Mouse (Mus musculus) 3134 (cell line): ENCODE data around the gene Kif16b.
A peak's percentile ranks its signal among the peaks of the same experiment; 100 is the strongest.

Experiments
- DNase-seq: peaks from one replicate; pipeline ENCODE4 v3.0.0-alpha.2; 2011; ENCODE audit warnings: low spot score; ENCODE audit not compliant: insufficient read length; ENCODE audit errors: extremely low read depth

Kif16b gene

DNA sequence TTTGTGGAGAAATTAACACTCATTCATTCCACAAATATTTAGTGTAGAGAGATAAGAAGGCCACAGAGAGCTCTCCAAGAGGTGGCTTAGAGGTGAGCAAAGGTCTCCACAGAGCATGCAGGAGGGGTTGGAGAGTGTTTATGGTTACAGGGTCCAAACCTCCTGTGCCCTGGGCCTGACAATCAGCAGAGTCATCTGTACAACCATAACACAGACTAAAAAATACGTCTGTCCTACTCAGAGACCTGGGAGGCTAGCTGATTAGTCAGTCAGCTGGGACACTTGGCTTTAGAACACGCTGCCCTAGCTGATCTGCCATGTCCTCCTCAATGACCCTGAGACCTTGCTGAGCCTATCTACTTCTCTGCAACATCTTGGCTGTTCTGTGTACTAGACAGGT is 24.7 kb downstream of the Kif16b start:
- no peak for DNase-seq

DNA sequence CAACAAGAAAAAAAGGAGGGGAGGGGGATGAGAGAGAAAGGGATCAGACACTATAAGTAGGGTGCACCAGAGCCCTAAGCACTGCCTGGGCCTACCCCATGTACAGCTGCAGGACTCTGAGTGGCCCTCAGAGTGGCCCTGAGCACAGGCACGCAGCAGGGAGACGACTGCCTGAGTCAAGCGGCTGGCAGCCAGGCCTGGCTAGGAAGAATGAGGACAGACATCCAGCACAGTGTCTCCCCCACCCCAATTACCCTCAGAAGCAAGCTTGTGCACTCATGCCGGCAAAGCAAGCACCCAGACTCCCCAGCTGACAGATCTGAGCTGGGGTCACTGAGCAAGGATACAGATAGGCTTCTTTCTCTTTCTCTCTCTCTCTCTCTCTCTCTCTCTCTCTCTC is 25.4 kb downstream of the Kif16b start:
- no peak for DNase-seq

DNA sequence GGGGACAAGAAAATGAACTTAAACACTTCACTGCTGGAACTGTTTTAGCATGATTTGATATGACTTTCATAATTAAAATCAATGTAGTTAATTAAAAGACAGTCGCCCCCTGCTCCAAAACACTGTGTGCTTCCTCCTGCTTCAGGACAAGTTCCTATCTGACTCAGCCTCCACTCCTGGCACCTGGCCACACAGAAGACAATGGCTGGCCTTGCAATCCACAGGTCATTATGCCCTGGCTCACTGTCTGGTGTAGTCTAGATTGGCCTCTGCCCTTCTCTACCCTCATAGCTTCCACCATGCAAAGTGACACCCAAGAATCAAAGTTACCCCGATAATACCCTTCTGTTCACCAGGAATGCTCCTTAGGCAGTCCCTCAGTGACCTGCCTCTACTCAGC is 26.8 kb downstream of the Kif16b start:
- no peak for DNase-seq

DNA sequence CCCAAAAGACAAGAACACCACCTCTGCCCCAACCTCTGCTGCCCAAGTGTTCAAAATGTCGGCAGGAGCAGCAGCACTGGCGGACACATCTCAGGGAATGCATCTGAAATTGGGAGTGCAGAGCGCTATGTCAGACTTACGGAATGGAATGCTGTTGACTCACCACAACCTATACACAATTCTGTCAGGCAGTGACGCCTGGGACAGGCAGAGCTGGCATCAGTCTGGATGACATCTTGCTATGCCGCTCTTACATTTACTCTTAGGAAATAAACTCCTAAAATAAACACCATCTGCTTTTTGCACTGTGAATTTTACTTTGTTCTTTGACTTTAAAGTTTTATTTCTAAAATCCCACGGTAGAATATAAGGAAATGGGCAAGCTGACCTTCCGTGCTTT is 31.3 kb downstream of the Kif16b start:
- DNase-seq, result no peak

DNA sequence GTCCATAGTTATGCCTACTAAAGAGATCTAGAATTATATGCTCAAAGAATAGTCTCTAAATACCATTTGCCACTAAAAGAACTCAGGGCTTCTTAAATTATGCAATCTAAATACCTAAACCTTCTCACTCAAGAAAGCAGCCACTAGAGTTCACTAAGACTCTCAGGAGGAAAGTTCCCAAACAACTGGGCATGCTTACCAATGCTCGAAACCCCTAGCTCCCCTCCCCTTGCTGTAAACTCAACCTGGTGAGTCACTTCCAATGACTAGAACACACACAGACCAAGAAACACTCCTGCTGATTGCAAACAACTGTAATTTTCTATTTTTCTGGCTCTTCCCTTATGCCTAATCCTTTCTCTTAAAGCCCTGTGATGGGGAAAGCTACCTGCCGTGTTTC is 33.9 kb downstream of the Kif16b start:
- DNase-seq, result no peak

DNA sequence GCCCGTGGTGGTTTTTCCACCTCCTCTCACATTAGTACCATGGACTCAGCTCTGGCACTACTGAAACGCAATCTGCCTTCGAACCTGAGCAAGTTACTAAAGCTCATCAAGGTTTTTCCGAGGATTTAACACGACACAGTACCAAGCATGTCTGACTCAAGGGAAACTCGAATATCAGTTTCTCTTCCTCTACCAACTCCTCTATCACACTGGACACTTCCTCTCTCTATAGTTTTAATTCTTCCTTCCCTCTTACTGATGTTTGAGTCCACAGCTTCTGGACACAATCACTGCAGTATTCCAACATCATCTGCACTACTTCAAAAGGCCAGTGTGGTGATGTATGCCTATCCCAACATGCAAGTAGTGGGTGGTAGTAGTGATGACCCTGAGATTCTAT is 40.3 kb downstream of the Kif16b start:
- DNase-seq, result no peak

DNA sequence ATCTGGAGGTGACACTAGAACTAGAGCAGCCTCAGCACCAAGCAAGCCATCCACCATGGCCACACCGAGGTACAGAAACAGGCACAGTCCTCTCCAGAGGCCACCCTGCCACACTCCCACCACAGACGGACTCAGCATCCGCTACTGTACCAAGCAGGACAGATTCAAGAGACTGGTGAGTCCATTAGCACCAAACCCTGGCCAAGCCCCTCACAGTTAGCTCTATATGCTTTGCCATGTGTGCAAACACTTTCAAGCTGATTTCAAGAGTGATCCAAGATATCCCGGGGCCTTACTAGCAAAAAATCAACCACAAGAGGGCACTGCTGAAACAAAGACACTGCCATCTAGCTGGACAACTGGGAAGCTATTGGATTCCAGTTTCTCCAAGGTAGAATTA is 41.9 kb downstream of the Kif16b start:
- no peak for DNase-seq

DNA sequence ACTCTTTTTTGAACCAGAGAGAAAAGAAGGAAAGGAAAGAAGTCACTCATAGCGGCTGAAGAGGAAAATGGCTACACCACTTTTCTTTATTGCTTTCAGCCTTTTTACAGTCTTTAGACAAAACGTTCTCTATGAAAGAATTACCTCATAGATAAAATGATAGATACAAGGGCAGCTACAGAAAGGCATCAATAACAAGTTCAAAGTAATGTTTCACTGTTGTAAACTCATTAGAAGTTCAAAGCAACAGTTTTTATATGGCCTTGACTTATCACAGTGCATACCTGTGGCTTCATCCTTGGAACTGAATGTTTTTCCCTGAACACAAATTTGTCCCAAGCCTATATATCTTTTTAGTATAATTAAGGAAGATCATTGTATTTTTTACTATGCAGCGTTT is 62.6 kb downstream of the Kif16b start:
- DNase-seq, result no peak

DNA sequence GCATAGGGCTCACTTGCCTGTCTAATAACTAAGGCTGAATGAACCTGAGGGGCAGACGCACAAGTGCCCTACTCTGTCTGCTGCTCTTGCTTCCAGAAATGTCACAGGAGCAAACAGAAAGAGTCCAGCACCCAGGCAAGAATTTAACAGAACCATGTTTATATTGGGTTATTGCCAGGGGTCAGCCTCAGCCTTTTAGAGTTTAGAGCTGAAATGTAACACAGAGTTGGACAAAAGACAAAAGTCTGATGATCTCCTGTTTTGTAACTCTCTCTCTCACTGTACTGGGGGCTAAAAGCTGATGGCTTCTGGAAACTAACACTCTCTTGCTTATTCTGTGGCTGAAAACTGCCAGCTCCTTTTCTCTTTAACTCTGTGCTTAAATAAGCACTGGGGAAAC is 63.2 kb downstream of the Kif16b start:
- peak; percentile 17 for DNase-seq

DNA sequence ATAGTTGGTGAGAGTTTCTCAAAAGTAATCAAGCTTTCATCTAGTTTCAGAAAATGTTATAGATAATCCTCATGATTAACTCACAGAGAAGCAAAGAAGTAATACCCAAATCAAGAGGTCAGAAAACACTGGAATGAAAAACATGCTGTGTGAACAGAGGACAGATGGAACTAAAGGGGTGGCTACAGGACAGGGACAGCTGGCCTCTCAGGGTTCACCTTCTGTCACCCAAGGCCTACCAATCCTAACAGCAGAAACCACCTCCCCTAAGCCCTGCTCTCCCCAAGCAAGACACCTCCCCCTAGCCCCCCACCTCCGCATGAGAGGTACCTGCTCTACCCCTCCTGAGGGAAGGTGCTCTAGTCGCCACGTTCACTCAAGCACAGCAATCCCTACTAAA is 66.6 kb downstream of the Kif16b start:
- DNase-seq, result no peak

DNA sequence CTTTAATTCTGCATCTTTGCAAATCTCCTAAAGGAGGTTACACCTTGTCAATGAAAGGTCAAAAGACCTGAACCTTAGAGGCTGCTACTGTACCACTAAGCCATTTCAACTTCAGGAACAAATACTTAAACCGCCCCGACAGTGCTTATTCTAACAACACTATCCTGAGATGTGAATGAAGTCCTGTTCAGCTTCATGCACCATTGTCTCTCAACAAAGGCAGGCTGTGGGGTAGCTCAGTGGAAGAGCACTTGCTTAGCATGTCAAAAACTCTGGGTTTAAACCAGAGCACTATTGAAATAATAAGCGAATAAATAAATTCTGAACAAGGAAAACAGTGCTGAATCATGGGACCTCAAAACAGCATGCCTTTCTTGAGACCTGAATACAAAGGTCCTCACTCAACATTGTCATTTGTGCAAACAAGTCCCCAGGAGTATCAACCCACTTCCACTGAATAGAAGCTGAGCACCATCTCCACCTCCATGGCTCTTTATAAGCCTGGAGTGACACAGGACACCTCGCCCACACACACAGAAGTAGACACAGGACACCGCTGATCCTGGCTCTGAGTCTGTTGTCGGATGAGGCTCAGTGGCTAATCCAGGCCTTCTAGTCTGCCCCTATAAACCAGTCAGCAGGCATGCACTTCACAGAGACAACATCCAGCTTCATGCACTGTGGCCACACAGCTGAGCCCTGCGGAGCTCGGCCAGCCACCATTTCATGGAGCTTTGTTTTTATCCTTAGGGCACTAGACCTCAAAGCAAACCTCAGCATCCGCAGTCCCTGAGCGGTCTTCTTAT is 68.5 kb downstream of the Kif16b start:
- no peak for DNase-seq

DNA sequence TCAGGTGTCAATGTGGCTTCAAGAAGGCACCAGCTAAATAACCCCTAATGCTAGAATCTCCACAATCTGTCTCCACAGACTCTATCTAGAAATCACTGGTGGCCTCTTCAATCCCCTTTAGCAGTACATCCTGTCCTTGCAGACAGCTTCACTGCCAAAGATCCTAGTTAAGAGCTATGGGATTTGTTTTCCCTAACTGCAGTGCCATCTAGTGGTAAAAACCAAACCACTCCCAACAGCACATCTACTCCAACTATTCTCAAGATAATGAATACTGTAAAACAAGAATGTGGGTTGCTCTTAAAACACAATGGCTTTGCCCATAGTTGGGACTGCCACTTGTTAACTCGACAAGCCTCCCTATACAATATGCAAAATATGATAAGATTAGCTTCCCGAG is 88.3 kb downstream of the Kif16b start:
- DNase-seq, result no peak

DNA sequence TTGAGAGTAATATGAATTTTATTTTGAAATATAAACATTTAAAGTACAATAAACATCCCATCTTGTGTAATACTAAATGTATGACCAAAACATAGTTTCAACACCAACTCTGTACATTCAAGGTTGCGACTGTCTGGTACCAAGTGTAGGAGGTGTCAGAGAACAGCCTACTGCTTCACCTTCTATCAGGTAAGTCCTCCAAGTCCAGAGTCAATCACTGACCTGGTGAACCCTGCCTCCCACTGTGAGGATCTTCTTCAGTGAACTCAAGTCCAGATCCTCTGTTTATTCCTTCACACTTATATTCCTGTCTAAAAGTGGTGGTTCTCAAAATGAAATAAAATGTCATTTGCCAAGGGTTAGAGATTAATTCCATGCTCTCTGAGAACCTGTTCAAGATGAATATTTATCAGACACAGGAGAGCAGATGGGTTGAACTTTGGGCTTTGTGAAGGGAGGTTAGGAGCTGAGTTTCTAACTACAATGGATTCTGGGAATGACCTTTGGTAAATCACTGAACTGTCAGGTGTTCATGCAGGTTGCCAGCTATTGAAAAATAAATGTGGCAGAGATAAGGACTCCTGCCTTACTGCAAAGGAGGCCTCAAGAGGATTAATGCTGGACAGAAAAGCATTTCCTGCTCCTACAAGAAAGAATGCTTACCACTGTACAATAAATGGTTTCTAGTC is 97.4 kb downstream of the Kif16b start:
- no peak for DNase-seq

DNA sequence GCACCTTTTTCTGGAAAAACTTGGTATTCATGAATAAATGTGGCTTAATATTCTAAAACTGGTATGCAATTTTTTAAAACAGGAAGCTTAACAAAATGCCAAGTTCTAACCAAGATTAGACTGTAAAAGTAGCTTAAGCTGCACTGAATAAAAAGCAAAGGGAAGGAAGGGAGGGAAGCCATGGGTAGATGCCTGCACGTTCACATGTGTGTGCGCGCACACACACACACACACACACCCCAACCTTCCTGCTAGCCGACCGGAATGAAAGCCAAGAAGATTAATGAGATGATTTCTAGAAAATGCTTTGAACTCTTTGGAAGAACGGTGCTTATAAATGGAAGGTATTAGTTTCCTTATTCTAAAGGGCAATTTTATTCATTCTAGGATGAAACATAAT is 104.0 kb downstream of the Kif16b start:
- no peak for DNase-seq

DNA sequence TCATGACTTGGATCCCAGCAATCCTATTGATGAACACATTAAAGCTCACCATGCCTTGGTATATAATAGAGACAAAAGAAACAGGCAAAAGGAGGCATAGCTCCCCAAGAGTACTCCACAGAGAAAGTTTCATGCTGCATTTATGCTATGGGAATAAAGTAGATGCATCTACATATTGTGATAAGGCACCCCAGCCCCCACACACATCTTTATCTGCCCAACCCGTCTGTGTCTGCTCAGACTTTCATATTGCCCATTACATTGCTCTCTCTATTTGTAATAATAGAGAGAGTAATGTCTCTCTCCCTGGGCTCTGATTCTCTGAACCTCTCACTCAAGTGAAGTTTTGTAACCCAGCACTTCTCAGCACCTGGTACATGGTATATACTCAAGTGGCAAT is 126.0 kb downstream of the Kif16b start:
- DNase-seq, result no peak

DNA sequence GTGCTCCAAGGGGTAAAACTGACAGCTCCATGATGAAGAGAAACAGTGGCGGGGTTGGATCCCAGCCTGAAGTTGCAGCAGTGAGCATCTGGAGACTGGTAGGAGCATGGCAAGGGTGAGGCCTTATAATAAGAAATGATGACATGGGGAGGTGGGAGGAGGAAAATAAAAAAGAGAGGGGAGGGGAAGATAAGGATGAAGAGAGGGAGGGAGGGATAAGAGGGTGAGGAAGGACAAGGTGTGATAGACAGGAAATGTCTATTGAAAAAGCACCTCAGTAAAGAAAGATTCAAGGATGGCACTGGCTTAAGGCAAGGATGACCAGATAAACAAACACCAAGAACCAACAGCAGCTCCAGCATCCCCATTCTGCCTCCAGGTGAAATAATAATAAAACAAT is 126.6 kb downstream of the Kif16b start:
- no peak for DNase-seq

DNA sequence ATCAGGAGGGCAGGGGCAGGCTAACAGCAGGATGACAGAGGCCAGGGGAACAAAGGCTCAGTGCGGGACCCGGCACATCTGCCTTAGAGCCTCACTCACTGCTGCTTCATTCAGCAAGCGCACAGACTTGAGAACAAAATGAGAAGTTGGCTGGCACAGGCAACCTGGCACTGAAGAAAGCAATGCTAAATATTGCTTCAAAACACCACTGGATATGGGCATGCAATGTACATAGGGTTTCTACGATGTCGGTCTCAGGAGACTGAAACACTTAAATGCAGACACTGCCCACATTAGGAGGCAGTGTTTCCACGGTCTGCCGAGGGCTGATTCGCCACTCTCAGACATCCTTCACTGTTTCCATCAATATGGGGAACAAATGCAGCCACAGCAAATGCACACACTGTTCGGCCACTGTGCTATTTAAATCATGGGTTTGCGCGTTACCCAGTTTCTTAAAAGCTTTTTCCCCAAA is 131.6 kb downstream of the Kif16b start:
- no peak for DNase-seq

DNA sequence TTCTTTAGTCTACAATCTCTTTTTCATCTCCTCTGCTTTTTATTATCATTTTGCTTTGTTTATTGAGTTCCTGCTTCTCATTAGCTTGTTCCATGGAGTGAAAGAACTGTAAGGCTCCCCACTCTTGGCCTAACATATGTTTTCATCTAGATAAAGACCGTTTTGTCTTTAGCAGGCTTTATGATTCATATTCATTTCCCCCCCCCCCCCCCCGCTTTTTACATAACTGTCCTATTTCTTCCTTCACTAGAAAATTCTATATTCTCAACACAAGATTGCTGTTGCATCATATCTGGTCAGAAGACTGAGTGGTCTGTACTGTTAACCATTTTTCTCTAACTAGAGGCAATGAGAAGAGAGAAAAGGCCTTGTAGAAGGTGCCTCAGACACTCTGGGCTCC is 137.1 kb downstream of the Kif16b start:
- DNase-seq, result no peak

DNA sequence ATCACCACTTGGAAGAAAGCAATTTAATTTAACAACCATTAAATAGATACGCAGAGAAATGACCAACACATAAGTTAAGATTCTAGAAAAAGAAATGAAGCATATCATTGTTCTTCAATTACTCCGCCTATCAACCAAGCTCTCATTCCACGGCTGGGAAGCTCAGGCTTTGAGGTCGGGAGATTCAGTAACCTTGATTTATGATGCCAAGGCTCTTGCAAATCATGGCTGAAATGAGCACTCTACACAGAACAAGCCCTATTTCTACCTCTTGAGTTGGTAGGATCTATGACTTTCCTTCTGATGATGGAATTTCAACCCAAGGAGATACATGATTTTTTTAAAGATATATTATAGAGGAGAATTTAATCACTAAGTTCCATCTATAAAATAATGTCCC is 140.5 kb downstream of the Kif16b start:
- DNase-seq, result no peak

DNA sequence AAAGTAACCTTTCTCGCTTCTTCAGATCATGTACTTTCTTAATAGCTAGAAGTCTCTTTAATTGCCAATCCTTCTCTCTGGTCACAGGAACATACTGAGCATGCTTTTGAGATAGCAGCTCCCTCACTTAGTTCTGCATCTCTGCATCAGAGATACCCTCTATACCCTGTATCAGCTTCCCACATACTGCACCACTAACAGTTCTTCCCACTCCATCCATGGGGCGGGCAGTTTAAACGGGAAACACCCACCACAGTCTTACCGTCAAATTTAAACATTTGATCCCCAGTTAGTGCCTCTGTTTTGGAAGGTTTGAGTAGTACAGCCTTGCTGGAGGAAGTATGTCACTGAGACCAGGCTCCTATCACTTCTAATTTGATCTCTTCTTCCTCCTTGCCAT is 142.1 kb downstream of the Kif16b start:
- no peak for DNase-seq

DNA sequence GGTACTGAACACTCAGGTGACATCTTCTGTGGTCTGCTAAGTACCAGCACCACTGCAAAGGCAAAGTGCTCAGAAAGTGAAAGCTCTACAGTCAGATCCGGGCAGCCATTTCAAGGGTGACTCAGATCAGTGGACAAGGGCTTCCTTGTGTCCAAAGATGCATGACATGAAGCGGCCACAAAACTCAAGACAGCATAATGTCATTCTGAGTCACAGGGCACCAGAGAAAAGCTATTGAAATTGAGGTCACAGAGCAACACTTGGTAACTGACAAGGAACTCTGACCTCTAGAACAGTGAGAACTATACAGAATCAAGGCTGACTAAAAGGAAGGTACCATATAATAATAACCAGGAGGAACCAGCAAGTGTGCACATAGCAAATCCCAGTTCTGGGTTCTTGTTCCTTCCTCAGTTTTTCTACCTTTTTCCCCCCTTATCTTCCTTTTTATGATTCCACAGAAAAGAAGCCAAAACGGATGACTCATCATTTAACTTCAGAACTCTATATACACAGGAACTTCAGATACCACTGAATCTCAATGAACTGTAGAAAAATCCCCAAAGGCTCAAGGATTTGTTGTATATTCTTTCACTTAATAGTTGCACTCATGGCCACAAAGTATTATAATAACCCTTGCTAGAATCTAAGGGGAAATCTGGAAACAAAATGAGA is 143.1 kb downstream of the Kif16b start:
- peak; percentile 75 for DNase-seq

DNA sequence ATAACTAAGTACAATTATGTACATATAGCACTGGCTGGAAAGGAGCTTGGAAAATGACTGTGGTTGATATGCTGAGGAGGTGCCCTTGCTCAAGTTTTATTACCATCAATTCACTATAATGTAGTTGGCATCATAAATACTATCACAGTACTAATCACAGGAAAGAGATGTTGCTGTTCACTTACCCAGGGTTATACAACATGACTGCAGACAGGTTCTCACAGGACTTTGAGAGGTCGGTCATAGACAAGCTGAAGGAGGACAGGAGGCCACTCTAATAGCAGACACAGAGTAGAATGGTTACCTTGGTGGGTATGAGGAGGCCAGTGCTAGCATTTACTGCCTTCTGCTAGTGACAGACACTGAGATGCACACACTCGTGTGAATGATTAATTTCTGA is 162.0 kb downstream of the Kif16b start:
- DNase-seq, result no peak
